Mouse (Mus musculus): ENCODE data around the gene Xrcc2.
A peak's percentile ranks its signal among the peaks of the same experiment; 100 is the strongest.

Xrcc2 gene

DNA sequence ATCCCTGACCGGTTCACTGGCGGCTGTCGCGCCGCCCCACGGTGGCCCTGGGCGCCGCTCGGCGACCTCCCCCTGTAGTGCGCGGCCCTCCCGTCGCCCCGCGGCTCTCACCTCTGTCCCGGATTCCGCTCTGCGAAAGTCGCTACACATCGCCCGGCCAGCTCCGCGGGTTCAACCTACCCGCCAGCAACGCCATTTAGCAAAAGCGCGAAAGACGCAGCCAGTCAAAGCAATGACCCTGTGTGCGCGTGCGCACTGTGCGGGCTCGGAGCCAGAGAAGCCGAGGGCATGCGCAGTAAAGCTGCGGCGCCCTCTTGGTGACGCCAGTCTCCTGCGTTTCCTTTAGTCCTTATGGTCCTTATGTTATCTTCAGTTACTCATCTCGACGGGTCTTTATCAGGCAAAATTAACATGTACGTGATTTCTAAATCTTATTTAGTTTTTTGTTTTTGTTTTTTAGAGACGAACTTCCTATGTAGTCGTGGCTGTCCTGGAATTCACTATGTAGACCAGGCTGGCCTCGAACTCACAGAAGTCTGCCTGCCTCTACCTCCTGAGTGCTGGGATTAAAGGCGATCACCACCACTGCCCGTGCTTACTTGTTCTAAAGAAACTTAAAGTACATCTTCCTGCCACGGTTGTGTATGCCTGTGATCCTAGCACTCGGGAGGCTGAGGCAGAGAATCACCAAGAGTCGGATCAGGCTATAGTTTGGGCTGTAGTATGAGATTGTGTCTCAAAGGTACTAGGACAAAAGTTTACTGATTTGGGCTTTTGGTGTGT lies at the start of gene Xrcc2:
Gene Xrcc2, minus strand, starts transcription at position 259 of the 783 bp plus-strand sequence.
- DNase-seq: peak; percentile 99

DNA sequence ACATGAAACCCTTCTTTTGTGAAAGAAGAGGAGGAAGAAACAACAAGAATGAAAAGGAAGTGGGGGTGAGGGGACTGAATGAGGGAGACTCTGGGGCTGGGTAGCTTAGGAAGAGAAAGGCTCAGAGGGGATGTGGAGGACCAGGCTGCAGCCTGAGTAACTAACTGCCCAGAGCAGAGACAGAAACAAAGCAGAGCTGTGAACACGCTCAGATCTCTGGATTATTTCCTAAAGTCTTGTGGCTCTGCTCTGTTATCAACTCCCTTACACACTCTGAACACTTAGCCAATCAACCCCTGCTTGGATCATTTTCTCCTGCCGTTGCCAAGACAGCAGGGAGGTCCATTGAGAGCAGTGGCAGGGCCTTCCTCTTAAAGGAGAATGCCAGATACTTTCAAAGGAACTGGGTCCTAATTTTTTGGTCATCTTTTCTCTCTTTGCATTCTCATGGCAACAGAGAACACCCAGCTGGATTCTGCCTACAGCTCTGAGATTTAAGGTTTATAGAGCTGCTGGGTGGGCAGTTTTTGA lies 48.7 kb upstream of the Xrcc2 start:
- peak; percentile 97 for DNase-seq

DNA sequence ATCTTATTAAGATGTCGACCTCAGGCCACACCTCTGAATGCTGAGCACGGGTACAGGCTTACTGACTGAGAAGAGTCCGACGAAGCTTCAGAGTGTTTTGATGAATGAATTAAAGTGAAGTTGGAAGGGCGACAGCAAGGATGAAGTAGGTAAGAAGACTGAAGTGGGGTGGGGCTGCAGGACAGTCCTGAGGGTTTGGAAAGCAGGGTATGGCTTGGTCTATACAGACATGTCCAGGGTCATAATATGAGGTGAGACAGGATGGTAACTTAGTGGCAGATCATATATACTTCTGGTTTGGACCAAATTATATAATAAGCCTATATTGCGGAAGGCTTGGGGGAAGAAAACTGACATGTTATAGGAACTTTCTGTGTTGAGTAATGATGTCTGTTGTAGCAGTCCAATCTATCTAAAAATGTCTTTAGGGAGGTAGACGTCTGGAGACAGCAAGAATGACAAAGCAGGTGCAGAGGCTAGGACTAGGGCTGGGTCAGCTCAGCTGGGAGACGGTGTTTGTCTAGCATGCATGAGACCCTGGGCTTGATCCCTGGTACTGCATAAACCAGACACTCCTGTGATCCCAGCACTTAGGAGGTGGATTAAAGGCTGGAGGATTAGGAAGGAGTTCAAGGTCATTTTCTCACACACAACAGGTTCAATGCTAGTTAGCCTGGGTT lies 48.1 kb upstream of the Xrcc2 start:
- DNase-seq: peak; percentile 69

DNA sequence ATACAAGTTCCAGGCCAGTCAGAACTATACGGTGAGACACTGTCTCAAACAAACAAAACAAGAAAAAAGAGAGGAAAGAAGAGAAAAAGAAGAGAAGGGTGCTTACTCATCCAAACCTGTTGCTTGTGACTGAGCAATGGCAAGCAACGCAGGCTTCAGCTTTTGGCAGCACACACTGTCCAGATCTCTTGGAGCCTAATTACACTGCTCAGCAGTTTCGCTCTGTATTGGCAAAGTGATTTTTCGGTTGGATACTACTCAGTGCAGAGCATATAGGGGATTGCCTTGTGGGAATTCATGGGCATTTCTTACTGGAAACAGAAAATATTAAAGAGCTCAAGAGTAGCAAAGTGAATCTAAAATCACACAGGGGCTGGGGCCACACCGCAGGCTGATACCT lies 47.2 kb upstream of the Xrcc2 start:
- DNase-seq: peak; percentile 95

DNA sequence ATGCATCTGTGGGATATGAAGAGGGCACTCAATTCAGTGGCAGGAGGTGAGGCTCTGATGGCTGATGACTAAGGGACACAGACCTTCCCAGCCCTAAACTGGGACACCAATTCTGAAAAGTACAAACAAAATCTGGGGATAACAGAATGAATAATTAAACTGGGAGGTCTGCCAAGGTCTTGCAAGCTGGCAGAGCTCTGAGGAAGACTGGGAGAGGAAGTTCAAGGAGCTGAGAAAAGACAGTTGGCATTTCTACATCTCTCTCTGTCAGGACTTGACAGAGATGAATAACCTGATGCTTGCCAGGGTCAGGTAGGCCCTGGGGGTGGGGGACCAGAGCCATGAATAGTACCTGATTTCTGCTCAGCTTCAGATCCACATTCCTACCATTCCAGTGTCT lies 45.9 kb upstream of the Xrcc2 start:
- peak; percentile 72 for DNase-seq

DNA sequence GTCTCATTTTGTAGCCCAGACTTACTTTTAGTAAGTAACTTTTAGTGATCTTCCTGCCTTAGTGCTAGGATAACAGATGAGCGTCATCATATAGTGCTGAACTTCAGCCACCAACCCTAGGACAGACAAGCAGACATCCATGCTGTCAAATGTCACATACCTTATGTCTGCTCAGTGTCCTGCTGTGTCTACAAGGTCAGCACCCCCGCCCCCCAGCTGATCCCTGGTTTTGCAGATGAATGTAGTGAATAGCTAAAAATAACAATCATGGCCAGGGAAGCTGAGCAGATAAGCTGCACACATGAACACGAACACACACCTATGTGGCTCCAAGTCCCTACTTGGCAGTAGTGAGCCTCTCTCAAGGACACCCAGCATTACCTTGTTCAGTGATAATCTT lies 43.0 kb upstream of the Xrcc2 start:
- DNase-seq: peak; percentile 84

DNA sequence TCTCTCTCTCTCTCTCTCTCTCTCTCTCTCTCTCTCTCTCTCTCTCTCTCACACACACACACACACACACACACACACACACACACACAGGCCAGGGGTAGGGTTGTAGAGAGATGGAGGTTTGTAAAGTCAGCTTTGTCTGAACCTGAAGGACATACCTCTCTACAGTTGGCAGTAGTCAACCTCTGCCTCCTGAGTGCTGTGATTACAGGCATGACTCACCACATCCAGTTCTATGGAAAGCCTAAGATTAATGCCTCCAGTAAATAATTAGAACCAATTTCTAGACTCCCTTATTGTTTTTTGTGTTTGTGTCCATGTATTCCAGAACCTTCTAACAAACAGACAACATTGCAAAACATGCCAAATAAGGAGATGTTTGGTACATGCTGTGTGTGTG lies 42.3 kb upstream of the Xrcc2 start:
- DNase-seq: peak; percentile 53

DNA sequence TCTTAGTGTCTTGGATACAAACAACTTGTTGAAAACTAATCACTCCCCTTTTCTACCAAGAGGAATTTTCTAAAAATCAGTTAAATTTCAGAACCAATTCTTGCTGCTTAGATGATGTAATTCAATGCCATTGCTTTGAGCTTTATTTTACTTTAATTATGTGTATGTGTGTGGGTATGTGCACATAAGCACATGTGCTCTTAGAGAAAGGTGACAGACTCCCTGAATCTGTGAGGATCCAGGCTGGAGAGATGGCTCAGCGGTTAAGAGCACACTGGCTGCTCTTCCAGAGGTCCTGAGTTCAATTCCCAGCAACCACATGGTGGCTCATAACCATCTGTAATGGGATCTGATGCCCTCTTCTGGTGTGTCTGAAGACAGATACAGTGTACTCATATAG lies 33.3 kb upstream of the Xrcc2 start:
- DNase-seq: peak; percentile 43

DNA sequence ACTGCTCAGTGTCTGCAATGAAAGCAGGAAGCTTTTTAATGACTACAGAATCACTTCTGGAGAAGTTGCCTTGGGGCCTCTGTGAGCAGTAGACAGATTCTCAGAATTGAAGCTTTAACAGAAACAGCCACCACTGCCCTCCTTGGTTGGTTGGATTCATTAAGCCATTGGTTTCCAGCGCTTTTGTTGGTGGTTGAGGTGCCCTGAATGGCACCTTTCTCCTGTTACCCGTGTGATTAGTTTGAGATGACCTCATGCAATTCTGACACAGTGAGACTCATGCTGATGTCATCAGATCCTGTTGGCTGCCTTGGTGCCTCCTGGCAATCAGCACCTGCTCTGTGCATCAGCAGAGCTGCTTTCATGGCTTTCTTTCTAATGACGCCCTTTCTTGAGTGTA lies 32.8 kb upstream of the Xrcc2 start:
- no peak for DNase-seq

DNA sequence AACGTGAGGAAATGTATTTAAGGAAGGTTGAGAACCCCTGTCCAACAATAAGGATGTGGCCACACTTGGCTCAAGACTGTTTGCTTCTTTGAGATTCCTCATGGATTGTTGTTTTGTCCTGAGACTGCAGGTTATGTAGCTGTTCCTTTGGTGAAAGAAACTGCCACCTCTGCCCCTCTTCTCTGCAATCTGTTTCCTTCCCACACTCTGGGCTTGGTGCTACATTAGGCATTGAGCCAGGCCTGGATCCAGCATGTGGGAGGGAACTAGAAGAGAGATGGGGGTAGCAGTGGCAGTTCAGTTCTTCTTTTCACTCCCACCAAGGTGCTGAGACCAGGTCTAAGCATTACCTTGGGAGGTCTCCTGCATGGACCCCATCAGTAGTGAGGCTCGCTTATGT lies 30.2 kb upstream of the Xrcc2 start:
- peak; percentile 79 for DNase-seq

DNA sequence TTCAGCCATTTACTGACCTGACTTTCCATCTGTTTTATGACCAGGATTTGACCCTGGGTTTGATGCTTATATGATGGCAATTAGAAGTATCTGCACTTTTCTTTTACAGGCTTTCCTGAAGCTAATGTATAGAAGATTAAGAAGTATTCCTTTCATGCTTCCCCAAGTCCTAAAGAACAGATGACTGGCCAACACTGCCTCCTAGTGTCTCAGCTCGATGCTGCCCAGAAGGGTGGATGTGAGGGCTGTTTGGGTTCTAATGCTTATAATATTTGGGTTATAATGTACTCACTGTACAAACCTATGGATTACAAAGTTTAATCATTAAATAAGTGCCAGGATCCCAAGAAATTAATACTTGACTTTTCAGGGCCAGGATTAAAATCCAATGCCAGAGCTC lies 28.7 kb upstream of the Xrcc2 start:
- peak; percentile 64 for DNase-seq

DNA sequence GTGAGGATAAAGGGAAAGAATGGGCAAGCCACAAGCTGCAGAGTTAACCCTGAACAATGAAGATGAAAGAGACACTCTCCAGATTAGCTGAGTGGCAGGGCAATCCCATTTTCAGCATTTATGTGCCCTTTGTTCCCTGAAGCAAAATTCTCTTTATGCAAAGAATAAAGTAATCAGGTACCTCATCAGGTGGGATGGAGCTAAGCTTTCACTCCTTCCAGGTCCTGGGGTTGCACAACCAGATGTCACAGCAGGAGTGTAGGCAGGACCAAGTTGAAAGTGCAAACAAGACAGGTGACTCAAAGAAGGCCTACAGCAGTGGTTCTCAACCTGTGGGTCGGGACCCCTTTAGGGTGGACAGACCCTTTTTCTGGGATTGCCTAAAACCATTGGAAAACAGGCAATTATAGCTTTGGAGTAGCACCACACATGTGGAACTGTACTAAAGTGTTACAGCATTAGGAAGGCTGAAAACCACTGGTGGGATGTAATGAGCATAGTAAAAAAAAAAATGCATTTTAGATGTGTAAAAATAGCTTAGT lies 18.6 kb upstream of the Xrcc2 start:
- DNase-seq: peak; percentile 59

DNA sequence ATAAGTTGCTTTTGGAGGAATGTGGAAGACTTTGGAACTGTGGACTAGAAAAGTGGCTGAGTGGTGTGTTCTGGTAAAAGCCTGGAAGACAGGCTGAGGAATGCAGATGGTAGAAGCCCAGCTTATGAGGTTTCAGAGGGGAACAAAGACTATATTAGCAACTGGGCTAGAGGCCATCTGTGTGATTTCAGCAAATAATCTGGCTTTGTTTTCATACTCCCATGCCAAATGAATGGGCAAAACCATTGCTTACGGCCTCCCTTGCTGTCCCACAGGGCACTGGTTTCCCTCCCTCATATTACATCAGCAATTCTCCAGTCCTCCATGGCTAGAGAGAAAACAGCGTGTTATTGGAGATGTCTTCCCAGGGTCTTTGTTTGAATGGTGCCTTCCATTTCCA lies 17.4 kb upstream of the Xrcc2 start:
- peak; percentile 90 for DNase-seq

DNA sequence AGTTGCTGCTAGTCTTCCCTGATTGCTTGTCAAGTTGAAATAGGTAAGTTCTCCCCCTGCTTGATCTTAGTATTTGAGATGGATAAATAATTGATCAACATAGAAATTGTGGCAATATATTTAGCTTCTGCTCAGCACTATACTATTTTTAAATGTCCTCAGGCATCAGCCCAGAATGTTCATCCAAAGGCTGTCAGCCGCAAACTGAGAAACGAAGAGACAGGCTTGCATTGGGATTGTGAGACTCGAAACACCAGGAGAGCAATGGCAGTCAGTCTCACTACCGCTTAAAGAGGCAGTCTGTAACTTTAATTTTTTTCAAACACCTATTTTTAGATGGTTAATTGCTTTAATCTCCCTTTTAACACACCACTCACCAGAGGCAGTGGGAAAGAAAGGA lies 13.8 kb upstream of the Xrcc2 start:
- DNase-seq: peak; percentile 64

DNA sequence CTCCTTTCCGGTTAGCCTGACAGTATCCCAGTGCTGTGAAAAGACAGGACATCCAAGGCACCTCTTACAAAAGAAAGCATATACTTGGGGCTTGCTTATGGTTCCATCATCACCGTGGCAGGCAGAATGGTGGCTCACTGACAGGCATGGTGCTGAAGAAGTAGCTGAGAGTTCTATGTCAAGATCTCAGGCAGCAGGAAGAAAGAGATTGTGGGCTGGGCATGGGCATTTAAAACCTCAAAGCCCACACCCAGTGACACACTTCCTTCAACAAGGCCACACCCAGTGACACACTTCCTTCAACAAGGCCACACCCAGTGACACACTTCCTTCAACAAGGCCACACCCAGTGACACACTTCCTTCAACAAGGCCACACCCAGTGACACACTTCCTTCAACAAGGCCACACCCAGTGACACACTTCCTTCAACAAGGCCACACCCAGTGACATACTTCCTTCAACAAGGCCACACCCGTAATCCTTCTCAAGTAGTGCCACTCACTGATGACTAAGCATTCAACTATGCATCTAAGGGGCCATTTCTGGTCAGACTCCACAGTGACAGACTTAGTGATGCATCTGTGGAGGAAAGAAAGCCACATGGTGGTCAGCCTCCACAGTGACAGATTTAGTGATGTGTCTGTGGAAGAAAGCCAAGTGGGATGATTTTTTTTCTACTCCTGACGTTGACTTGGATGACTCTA lies 7.5 kb upstream of the Xrcc2 start:
- DNase-seq: peak; percentile 76

DNA sequence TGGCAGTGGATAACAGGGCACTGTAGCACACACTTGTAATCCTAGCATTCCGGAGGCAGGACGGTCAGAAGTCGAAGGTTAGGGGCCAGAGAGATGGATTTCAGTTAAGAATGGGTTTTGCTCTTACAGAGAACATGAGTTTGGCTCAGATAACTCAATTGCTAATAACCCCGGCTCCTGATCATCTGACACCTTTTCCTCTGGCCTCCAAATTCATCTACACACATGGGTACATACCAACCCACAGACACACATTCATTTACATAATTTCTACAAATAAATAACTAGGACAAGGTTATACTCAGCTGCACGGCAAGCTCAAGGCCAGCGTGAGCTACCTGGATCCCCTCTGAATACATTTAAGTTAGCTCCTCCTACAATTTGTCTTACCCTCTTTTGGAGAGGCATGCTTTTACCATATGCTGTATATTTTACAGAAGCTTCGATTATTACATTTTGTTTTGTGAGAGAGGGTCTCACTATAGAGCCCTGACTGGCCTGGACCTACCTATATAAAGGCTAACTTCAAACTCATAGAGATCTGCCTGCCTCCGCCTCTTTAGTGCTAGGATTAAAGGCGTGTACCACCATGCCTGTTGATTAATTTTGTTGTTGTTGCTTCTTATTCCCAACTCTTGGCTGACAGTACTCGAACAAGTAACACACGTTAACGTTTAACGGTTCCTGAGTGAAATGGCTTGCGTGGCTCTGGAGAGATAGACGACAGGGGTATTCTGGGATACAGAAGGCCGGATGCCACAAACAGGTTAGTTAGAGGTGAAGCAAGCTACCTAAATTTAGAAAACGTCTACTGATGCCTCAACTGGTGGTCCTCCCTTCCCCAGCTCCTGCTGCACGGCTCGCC lies 691 bp downstream of the Xrcc2 start:
- no peak for DNase-seq

DNA sequence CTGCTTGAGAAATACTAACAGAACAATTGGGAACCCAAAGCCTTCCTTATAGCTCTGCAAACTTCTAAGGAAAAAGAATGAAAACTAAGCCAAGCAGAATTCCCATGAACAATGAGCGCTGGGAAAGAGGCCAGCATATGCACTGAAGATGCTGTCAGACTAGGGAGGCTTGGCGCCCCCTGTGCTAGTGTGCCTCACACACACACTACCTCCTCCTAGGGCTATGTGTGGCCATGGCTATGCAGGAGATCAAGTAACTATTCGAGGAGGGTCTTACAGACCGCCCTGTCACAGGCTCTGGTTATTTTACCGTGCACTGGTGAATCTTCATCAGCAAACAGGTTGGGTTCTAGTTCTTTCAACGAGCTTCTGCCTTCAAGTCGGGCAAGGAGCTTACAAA lies 7.7 kb downstream of the Xrcc2 start:
- peak; percentile 56 for DNase-seq

DNA sequence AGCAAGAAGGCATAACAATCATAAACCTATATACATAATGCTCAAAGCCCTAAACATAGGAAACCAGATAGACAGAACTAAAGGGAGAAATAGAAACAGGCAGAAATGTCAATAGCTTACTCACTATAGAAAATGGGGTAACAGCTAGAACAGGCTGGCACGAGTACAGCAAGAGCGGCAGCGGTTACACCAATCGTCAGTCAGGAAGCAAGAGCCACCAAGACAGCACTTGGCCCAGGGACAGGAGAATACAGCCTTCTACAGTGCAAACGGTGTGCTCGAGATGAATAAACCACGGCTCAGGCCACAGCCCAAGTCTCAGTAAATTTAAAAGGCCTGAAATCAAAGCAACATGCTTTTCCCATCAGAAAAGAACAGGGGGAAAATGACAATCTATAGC lies 9.4 kb downstream of the Xrcc2 start:
- DNase-seq: peak; percentile 82

DNA sequence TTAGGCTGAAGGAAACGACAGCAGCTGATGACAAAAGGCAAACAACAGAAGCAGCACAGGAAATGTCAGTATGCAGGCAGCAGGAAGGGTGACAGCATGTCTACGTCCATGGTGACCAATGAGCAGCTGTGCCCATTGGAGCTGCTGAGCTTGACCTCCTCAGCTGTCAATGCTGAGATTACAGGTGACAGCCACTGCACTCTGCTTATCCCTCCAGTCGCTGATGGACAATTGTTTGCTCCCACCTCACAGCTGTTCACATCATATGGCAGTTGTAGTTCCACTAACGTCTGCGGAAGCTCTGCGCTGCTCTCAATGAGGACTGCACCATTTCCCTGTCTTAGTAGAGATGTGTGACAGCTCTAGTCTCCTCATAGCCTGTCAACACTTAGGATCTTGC lies 9.8 kb downstream of the Xrcc2 start:
- peak; percentile 64 for DNase-seq

DNA sequence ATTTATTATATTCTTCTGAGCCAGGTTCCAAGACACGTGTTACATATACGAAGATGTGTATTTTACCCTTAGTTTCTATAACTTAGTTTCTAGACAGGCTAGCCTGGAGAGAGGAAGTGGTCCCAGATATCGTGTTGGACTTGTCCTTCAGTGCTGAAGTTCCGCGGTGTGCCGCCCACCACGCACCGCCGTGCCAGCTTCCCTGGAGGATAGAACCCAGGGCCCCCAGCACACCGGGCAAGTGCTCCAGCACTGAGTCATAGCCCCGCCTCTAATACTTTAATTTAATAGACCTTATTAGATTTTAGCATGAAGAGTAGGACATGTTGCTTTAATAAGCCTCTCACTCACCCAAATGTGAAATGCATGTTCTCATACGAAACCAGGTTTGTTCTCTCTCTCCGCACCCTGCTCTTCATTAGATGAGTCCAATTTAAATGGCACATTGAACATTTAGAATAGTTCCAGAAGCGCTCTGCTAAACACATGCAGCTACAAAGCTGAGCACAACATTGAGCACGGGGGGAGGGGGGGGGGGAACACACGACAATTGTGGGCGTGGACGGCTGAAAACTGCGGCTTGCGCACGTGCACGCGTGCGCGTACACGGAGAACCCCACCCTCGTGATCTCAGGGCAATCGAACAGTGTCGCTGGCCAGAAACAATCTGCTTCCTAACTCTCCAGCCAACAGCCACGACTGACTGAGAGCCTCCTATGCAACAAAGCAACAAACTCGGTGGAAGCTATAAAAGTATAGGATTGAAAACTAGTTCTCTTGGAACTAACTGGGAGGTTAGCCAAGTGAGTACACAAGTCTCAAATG lies 33.7 kb downstream of the Xrcc2 start:
- no peak for DNase-seq

DNA sequence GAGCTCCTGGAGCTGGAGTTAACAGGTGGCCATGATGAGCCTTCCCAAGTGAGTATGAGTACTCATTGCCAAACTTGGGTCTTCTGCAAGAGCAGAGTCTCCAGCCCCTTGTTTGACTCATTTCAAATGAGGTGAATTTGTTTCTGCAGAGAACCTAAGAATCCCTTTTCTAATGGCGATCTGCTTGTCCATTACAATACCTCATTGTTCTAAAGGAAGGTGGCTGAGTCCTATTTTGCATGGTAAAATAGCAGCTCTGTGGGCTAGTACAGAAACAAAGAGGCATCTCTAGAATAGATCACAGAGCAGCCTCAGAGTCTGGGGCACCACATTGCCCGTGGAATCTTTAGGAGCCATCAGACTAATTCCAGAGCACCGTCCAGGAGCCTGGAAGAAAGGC lies 34.6 kb downstream of the Xrcc2 start:
- DNase-seq: no peak

Measured in heart, adult 11 months (tissue).